Mouse (Mus musculus) kidney, adult 2 months (tissue): ENCODE data around the gene Pmvk.

ENCODE experiments used
- CTCF ChIP-seq: fragments of 200-500 bp; conservative IDR thresholded peaks from 2 replicates; pipeline ENCODE4 v1.5.1; 2011; ENCODE audit warnings: low read depth, mild to moderate bottlenecking, control low read depth, low read length, moderate library complexity, mixed read lengths; ENCODE audit not compliant: insufficient read depth, insufficient read length
- POLR2A ChIP-seq: fragments of 200-500 bp; IDR thresholded peaks from one replicate; pipeline ENCODE4 v1.6.1; 2011; ENCODE audit warnings: low read depth, low read length, control low read depth

DNA sequence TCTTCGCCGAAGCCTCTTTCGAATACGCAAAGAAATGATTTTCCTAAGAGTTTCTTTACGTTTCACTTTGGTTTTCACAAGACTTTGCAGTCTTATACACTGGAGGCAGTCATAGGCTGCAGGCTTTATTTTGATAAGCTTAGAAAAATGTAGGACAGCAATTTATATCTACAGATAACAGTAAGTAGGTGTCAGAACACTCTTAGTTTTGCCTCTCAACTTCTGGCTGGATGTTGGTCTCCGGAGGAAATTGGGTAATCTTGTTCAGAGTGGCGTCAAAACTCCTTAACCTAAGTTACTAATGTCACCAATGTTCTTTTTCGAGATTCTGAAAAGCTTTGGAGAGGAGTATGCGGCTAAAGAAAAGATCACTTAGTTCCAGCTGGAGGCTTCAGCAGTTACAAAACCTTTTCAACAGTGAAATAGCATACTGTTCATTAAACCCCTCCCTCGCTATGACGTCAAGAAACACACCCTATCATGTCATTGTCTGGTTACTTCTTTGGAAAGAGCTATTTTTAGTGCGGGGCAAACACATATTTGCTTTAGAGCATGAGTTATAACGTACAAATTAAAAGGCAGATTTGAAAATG is 4.1 kb downstream of the Pmvk start:
- TF ChIP-seq CTCF = no peak
- TF ChIP-seq POLR2A = no peak
